Mouse (Mus musculus) heart, postnatal 4 days (tissue): ENCODE data around the gene Usp29. TPM values are rescaled to one million over a fixed set of nuclear protein-coding genes. Genes with fewer than 3 reads are reported as not detected.
A peak's percentile ranks its signal among the peaks of the same experiment; 100 is the strongest.

ENCODE experiments used
- DNase-seq: peaks from one replicate; pipeline ENCODE4 v3.0.0; 2021
- total RNA-seq, 2 experiments: library from RNA; stranded (reverse); gene quantifications; 2 replicates each; pipeline ENCODE4 v1.2.3; 2021

Gene Usp29
- total RNA-seq, 2 experiments from 2014 or later = 4.5 to 4.6 TPM

GRCm38 (mm10) chr7:6820296-6820695 is 89.9 kb downstream of the Usp29 start:
- no peak for DNase-seq

DNA sequence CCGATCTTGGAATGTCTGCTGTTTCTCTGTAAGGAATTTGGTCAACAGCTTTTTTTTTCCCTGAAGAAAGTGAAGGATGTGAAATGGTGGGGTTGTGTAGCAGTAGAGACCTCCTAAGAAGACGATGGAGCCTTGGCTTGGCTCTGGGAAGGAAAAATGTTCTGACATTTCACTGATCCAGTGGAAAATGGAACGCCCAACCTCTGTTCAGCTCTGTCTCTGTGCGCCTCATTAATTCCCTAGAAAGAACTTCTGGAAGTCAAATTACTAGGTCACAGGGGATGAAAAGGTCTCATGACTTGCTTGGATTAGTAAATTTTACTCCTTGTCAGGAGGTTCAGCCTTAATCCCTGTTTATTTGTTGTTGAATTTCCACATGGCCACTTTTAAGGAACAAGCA is 92.3 kb downstream of the Usp29 start:
- DNase-seq = peak; percentile 11

GRCm38 (mm10) chr7:6823673-6824072 is 93.3 kb downstream of the Usp29 start:
- DNase-seq = no peak

GRCm38 (mm10) chr7:6825966-6826647 is 95.7 kb downstream of the Usp29 start:
- peak; percentile 35 for DNase-seq

GRCm38 (mm10) chr7:6829148-6829547 is 98.8 kb downstream of the Usp29 start:
- DNase-seq = no peak

GRCm38 (mm10) chr7:6834950-6835349 is 104.6 kb downstream of the Usp29 start:
- DNase-seq = no peak

DNA sequence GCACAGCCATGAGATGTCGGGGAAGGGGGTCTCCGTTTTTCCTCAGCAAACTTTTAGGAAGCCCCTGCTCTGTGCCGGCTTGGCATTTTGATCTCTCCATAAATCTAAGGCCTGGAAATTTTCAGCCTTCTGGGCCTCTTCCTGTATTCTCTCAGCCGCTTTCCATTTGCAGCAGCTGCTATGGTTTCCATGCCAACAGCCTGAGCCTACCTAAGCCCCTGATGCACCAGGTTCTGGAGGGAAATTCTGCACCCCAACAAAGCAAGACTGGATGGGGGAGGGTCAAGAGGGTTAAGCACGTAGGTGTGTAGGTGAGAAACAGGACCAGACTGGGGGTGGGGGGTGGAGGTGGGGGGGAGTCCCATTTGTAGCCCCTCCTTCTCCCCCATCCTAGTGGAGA is 105.0 kb downstream of the Usp29 start:
- DNase-seq = no peak

GRCm38 (mm10) chr7:6837297-6837925 is 107.0 kb downstream of the Usp29 start:
- no peak for DNase-seq

- no peak for DNase-seq
Observed at GRCm38 (mm10) chr7:6837926-6838554, 107.7 kb downstream of the Usp29 start.

DNA sequence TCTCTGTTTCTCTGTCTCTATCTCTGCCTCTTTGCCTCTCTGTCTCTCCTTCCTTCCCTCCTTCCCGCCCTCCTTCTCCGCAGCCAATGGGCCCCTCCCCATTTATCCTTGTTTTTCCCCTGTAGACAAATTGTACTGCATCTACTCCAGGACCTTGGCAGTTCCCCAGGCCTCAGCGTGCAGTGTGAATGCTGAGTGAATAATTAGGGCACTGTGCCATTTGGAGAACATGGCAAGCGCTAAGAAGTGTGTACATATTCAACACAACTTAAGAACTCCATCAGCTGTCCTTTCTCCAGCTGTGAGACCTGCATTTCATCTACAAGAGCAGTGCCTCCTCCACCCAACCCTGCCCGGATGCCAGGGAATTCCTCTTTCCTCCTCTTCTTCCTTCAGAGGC is 110.5 kb downstream of the Usp29 start:
- DNase-seq = peak; percentile 55

DNA sequence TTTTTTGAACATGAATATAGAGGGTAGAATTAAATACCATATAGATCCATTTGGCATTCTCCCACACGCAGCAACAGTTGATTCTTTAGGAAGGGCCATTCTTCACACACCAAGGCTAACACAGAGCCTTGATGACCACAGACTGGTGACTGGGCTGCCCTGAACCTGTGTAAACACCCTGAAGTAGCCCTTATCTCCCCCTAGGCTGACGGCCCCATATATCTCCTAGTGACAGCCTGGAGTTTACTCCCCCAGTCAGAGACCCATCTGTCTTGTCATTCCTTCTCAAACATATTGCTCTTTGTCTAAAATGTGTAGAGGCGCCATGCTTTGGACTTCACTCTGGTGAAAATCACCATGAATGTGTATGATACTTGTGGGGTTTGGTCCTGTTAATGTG is 119.1 kb downstream of the Usp29 start:
- DNase-seq = no peak

GRCm38 (mm10) chr7:6850321-6850720 is 119.9 kb downstream of the Usp29 start:
- no peak for DNase-seq

DNA sequence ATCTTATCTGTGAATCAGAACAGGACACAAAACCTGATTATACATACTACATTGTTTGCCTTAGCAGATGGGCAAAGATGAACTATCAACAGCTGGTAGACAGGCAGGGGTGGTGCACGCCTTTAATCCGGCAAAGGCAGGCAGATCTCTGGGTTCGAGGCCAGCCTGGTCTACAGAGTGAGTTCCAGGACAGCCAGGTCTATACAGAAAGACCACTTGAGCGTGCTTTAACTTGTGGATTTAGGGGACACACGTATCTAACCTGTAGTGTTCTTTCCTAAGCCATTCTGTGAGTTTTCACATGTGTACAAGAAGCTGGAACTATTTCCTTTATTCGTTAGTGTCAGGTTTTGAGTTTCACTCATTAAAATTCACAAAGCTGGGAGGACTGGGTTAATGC is 120.9 kb downstream of the Usp29 start:
- no peak for DNase-seq

GRCm38 (mm10) chr7:6851717-6852503 is 121.5 kb downstream of the Usp29 start:
- no peak for DNase-seq

- no peak for DNase-seq
Observed at GRCm38 (mm10) chr7:6855613-6856405, 125.4 kb downstream of the Usp29 start.

- DNase-seq = no peak
Observed at GRCm38 (mm10) chr7:6858694-6859270, 128.4 kb downstream of the Usp29 start.

DNA sequence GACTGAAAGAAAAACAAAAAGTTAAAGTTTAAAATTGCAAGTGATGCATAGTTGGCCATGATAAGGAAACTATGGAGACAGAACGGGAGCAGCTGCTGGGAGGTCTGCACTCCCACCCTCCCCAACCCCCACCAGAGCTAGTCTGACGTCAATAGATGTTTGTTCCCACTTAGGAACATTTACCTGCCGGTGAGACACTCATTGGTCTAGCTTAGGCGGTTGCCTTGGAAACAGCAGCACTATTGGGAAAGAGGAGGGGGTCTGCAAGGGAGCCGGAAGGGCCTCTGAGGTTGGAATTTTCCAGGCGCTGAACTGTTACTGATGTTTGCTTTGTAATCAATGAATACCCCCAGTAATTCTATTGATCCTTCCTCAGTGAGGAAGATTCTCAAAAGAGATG is 130.3 kb downstream of the Usp29 start:
- no peak for DNase-seq

- no peak for DNase-seq
Observed at GRCm38 (mm10) chr7:6866351-6866750, 136.0 kb downstream of the Usp29 start.

DNA sequence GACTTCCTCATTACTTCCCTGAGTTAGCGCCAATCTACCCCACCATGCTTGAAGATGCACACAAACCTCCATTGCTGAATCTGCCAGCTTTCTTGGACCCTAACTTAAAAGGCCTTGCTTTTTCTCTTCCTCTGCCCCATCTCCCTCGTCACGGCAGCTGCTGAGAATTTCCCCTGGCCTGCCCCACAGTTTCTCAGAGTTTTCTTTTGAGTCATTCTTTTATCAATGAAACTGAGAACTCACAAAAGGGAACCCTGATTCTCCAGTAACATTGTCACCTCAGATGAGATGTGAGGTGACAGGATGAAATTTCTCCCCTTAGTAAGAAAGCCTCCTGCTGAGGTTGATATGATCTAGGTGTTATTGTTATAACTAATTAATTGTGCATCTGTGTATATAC is 138.5 kb downstream of the Usp29 start:
- DNase-seq = no peak

DNA sequence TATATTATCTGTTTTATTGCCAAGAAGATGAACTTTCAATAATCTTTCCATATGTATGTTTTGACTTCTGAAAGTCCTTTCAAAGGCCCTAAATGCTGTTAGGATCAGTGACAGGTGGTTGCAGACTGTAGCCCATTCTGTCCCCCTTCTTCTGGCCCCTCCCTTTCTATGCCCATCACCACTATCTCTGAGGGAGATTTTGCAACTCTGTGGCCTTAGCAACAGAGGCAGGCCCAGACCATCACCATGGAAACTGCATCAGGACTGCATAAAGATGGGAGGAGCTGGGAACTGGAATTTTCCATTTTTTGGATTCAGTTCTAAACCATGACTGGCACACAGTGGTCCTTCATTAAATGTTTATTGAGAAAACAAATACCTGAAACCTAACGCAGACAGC is 139.2 kb downstream of the Usp29 start:
- DNase-seq = no peak

DNA sequence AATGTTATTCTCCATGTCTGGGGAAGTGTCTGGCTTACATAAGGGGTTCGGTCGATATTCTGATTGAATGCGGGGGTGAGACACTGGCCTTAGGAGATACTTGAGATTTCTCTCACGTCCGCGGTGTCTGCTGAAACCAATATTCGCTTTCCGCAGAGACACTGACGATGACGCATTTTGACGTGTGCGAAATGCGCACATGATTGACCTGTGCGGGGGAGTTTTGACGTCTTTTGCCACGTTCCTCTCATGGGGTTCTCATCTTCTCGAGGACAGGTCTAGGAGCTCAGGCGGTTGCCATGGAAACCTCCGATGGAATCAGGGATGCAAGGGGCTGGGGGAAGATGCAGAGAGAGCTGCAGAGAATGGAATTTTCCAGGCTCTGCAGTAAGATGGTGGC is 144.1 kb downstream of the Usp29 start:
- no peak for DNase-seq

DNA sequence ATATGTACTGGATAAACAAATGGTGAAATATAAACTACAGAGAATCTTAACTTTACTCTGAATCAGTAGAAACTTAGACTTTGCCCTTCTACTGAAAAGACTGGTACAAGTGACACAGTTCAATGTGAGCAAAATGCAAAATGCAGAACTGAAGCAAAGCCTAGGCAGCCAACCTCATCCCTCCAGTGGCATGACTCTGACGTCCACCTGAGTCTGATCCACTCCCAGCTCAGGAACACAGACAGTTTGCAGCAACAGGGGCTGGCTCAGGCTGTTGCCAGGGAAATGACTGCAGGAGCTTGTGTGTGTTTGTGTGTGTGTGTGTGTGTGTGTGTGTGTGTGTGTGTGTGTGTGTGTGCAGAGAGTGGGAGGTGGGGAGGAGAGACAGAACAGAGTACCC is 147.8 kb downstream of the Usp29 start:
- no peak for DNase-seq
